Mouse (Mus musculus) ovary, postnatal 14 days (tissue): ENCODE measurements around the gene Cmklr1.
"Not testable (repeated sequence)": the region's sequence is repeated elsewhere in the genome, so short reads cannot be mapped to it uniquely, and the experiment has no call there.

Source experiments
- DNase-seq: peaks from one replicate; pipeline ENCODE4 v3.0.0; 2022; ENCODE audit warnings: low spot score

The Cmklr1 gene

GRCm38 (mm10) chr5:113586458-113586849 is 63.8 kb downstream of the Cmklr1 start:
- DNase-seq, result not testable (repeated sequence)

DNA sequence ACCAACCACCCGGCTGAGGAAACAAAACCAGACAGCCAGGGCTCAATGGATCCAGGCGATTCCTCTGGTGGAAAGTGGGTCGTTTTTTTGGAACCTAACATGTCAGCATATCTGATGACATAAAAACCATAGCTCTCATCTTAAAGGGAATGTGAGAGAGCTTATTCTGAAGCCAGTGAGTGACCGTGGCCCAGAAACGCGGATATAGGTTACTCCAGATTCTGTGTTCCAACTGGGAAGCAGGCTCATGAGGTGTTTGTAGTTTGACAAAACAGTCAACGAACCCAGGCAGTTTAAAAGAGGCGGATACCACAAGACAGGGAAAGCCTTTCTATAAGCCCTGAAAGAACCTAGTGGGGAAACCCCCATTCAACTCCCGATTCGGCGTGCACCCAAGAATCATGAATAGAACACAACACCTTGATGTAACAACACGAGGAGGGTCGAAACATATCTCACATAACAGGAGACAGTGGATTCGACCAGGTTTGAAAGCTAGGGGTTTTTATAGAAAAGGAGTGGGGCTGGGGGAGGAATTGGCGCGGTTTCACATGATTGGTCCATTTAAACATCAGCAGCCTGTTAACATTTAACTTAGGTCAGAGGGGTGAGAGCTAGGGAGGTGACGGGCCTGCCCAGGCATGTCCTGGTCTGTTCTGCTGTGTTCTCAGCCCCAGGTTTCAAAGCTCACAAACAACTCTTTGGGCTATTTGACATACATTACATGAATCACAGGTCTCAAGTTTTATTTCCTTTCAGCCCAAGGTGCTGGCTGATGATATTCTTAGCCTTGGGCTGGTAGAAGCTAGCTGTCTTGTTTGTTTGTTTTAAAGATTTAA is 64.4 kb downstream of the Cmklr1 start:
- DNase-seq, result not testable (repeated sequence)

DNA sequence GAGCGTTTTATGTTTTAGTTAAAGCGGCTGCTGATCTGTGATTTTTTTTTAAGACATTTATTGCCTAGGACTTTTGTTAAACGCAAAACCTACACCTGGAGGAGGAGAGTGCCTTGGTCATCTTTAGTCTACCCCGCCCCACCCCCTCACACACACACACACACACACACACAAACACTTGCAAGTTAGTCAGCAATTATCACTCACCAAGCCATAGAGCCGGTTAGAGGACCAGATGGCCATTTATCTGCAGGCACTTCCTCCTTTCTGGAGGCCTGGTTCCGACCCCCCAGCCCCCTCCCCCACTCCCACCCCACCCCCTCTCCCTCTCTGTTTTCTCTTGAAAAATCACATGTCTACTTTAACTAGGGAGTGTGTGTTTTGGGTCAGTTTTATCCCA is 65.8 kb downstream of the Cmklr1 start:
- DNase-seq, result no peak

DNA sequence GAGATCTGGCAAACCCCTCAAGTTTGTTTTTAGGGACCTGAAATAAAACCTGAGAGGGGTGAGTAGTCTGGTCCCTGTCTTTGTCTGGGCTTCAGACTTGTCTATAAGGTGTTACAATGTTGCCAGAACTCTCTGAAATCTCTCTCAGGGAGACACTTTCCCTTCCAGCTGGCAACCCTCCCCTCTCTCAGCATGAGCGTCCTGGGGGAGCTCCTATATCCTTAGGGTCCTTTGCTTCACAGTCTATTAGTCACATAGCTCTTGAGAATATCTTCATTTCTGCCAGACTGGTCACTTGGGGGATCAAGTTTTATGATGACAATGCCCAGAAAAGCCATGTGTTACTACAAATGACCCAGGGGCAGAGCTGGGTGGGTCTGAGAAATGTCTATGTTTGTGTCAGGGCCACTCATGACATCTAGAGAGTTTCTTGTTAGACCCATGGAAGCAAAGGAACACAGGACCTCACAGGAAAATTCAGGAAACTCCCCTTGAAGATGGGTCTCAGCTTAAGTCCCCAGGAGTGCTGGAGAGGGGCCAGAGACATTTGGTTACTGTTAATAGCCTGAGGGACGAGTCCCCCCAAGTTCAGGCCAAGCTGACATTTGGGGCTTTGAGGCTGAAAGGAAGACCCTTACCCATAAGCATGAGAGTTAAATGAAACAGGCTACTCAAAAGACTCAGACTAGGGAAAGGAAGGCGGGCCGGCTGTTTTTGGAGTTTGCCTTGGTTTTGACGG is 66.6 kb downstream of the Cmklr1 start:
- DNase-seq, result no peak

DNA sequence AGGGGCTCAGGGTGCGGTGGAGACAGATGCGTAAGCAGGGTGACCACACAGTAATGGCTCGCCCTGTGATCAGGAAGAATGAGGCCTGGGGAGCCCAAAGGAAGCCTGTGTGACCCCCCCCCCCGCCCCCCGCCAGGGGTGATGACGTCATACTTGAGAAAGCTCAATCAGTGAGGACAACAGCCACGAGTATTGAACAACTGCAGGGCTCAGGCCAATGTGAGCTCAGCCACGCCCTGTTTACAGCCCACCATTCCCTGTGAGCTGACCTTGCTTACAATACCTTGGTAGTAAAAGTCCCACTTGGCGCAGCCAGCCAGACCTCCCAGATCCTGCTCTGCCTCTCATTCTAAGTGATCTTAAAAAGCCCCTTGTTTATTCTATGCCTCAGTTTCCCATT is 69.4 kb downstream of the Cmklr1 start:
- no peak for DNase-seq

GRCm38 (mm10) chr5:113580248-113580647 is 70.0 kb downstream of the Cmklr1 start:
- DNase-seq, result no peak

GRCm38 (mm10) chr5:113579128-113579527 is 71.1 kb downstream of the Cmklr1 start:
- no peak for DNase-seq

DNA sequence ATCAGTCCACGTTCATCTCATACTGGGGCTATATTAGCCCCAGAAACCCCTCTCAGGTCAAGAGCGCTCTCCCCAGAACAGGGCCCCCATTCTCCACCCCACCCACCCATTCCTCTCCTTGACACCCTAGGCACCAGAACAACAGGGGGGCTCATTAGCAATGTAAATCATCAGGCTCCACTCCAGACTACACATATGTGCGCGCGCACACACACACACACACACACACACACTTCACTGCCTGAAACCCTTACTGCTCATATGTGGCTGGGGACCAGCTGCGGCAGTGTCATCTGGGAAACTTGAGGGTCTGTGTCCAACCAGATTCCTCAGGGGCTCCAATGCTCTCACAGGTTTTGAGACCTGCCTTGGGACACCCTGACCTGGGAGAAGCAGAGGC is 71.8 kb downstream of the Cmklr1 start:
- DNase-seq, result no peak

GRCm38 (mm10) chr5:113577555-113577954 is 72.7 kb downstream of the Cmklr1 start:
- DNase-seq, result no peak

- no peak for DNase-seq
Measured at GRCm38 (mm10) chr5:113570056-113570717, 80.0 kb downstream of the Cmklr1 start.

- no peak for DNase-seq
Measured at GRCm38 (mm10) chr5:113565858-113566257, 84.4 kb downstream of the Cmklr1 start.

DNA sequence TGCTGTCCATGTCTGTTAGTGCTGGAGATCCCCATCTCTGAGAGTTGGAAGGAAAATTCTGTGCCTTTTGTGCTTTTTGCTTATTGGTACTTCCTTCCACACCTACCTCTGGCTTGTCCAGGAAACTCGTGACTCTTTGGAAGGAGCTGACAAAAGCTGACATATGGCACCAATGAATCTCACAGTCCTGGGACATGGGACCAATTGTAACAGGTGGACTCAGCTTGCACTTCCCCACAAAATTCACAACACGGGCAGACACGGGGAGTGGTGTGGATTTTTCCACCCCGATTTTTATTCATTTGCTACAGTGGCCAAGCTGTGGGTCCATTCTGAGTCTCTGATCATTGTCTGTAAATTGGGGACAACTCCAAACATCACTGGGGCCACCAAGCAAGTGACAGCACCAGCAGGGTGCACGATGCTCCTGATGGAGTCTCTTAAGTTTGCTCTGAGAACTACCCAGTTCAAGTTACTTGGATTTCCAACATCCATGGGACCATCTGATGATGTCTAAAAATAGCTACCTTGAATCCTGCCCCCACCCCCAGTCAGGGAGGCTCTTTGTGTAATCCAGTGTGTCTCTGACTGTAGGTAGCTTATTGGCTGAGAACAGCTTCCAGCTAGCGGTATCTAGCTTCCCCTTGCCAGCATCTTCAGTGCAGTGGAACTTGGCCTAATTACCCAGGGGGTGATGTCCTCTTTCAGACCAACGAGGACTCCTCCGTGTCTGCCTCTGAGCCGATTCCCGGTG is 84.9 kb downstream of the Cmklr1 start:
- DNase-seq, result no peak

- DNase-seq, result no peak
Measured at GRCm38 (mm10) chr5:113564463-113564862, 85.8 kb downstream of the Cmklr1 start.
